Mouse (Mus musculus): ENCODE results near the gene 4921536K21Rik.

- TF ChIP-seq CTCF (IDR thresholded peaks at IDR 0.05; ENCODE audit: low read depth, low read length), result no peak
- no peak for TF ChIP-seq POLR2A (IDR thresholded peaks at IDR 0.05; ENCODE audit: borderline replicate concordance, low read depth, low read length)
These were observed 928 bp downstream of the 4921536K21Rik start for GRCm38 (mm10) chr11:3893970-3894369.
